Mouse (Mus musculus) liver, embryonic 14.5 days (tissue): ENCODE data around the gene Cdc42se2.

ENCODE experiments used
- CTCF ChIP-seq: IDR thresholded peaks from 2 replicates; pipeline ENCODE4 v1.5.1; 2016; ENCODE audit warnings: antibody characterized with exemption, low read depth, control low read depth
- EP300 ChIP-seq: IDR thresholded peaks from 2 replicates; pipeline ENCODE4 v1.6.1; 2016; ENCODE audit warnings: antibody characterized with exemption, low read depth

DNA sequence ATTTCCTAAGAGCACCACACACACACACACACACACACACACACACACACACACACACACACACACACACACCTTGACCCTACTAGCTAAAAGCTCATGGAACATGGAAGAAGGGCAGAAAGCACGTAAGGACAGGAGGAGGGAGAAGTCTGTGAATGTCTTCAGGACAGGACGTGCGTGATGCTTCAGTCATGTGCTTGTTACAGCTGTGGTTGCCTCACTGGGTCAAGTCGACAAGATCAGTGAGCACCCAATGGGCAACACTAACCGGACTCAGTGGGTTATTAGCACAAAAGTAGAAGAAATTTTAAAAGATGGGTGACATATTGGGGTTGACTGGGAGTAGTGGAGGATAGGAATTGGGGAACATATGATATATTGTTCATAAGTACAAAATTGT lies 17.6 kb downstream of the Cdc42se2 start:
- TF ChIP-seq EP300 (no peak), CTCF (no peak)
